Mouse (Mus musculus): ENCODE results near the gene Defb11.
"Not testable (repeated sequence)": the region's sequence is repeated elsewhere in the genome, so short reads cannot be mapped to it uniquely, and the experiment has no call there.

Gene Defb11

DNA sequence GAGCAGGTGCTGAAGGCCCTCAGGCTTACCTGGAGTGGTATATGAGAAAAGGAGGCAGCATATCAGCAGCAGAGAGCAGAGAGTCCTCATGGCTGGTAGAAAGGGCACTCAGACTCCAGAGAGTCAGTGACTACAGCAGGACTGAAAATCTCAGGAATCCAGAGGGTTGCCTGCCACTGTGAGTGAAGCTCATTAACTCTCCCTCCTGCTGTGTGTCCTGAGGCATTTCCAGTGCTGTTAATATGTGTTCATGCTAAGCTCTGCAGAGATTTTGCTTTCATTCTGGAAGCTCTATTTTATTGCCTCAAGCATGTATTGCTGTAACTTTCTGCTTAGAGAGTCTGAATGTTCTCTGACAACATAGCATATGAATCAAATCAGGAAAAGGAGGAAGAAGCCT is at the start of gene Defb11:
Defb11 (minus strand) TSS at position 123 of the 400 bp plus-strand sequence.
- not testable (repeated sequence) for DNase-seq

DNA sequence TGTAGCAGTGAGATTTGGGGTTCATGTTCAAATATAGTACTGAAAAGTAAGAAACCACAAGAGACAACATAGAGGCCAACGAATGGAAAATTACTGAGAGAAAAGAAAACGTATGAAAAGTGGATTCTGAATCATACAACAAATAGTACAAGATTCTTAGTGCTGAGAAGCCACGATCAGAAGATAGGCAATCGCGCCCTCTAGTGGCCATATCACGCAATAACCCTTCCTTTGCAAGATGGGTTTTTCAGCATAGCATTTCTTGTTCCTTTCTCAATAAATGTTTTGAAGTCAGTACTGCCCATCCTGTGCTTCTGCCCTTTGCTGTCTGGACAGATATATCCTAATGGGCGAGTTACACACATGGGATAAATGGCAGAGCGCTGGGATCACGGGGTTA is 49.1 kb upstream of the Defb11 start:
- peak; percentile 60 to 71 for DNase-seq

DNA sequence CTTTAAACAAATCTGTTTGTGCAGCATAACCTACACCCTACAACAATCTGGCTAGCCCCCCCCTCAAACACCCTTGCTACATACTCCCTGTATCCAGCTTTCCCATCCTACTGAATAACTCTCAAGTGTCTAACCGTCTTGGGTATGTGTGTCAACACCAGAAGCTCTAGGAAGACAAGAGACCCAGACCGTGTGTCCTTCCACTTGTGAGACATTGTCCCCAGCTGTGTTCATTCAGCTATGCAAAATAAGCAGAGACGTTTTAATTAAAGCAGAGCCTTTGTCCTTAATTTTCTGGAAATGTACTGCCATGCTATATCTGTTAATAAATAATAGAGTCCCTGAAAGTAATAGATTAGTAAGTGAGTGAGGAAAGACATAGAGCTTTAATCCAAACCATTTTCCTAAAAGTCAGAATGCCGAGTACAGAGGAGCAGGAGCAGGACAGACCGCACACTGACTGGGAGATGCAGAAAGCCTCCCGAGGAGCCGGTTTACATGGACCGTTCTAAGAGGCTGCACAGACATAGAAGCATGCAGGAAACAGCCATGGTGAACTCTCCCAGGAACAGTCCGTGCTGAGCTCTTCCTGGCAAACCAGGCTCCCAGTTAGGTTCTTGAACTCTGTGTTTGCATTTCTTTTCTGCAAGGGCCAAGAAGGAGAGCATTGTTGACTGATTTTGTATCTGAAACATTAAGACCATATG is 41.3 kb upstream of the Defb11 start:
- peak; percentile 5 to 7 for DNase-seq

DNA sequence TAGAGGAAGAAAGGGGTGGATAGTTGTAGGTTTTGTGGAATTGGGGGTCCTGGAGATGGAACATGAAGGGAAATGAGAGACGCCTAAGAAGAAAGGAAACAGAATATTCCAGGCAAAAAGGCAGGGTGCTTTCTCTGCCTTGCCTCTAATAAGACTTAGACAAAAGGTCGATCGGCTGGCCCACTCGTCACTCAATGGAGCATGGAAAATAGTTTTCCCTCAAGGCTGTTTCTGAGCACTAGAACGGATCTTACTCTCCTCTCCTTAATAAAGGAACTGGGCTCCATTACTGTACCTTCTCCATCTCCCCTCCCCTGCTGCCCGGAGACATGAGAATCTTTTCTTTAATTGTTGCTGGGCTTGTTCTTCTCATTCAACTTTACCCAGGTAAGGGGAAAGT is 40.2 kb upstream of the Defb11 start, which contains the start of gene Defb13:
Defb13 (plus strand) TSS at position 301 of the 400 bp plus-strand sequence.
- no peak for DNase-seq

DNA sequence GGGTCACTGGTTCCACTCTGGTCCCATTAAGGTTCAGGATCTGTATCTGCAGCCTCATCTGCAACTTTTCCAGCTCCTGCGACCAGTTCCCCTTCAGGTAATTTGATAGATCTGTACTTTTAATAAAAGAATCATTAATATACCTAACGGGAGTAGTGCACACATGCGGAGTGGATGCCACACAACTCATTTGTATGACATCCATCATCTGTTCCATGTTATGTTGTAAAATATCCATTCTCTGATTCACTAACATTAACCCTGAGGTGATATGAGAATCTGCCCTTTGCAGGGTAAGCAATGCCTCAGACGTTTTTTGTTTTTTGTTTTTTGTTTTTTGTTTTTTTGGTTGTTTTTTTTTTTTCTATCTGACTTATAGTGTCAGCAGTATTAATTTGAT is 31.8 kb upstream of the Defb11 start, which contains the start of gene Defb35:
Defb35 (plus strand) TSS at position 301 of the 400 bp plus-strand sequence.
- not testable (repeated sequence) for DNase-seq

DNA sequence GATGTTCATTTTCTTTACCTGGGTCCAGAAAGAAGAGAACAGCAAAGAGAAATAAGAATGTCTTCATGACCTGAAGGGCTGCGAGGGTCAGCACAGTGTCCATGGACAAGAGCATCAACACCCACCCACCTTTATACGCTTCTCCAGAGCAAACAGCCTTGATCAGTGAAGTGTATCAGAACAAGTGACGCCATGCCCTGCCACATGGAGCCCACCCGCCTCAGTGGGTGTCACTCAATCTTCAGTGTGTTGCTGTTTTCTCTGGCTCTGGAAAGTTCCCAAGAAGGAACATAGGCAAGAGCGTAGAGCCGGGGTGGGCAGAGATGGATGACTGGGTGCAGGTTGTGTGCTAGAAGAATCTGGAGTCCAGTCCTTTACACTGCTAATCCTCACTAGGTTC is 26.4 kb upstream of the Defb11 start, which contains the start of gene Defb15:
Defb15 (minus strand) TSS at position 101 of the 400 bp plus-strand sequence.
- no peak for DNase-seq

DNA sequence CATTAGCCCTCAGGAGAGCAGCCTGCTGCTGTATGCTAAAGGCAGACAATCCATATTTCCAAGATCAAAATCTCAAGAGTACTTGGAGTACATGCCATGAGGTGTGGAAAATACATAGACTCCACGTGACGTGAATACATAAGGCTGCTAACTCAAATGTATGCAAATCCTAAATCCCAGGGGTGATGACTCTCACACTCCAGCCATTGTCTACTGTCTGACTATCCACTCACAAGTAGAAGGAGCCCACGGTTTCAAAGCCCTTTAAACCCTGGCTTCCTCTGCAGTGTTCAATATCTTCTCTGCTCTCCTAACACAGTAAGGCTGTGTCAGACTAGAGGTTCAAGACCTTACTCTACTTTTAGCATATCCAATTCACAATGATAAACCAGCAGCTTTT is 24.5 kb upstream of the Defb11 start:
- not testable (repeated sequence) for DNase-seq

DNA sequence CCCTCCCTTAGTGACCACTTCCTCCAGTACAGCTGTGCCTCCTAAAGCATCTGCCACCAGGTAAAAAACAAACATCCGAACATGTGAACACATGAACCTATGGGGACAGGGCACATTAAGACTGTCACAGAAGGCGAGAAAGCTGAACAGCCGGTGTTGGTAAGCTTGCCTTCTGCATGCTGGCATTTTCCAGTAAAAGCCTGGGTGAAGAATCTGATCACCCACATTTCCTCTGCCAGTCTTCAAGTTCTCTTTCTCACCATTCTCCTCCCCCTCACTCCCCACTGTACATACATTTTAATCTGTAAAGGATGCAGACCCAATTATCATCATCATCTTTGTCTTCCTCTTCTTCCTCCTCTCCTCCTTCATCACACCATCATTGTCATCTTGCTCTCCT is 9.4 kb upstream of the Defb11 start:
- DNase-seq: no peak

DNA sequence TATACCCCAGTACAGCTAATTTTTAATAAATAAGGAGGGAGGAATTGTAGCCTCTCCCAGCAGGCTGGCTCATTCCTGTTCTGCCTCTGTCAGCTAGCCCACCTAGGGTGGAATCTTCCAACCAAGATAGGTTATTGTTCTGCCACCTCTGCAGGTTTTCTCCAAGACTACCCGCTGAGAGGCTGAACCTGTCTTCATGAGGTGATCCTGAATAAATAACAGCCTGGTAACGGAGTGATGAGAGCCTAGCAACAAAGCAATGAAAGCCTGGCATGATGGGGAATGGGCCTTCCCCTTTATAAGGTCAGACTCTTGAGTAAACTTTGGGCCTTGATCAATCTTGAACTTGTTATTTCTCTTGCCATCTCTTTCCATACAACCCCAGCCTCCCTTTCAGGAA is 6.3 kb upstream of the Defb11 start:
- no peak for DNase-seq

DNA sequence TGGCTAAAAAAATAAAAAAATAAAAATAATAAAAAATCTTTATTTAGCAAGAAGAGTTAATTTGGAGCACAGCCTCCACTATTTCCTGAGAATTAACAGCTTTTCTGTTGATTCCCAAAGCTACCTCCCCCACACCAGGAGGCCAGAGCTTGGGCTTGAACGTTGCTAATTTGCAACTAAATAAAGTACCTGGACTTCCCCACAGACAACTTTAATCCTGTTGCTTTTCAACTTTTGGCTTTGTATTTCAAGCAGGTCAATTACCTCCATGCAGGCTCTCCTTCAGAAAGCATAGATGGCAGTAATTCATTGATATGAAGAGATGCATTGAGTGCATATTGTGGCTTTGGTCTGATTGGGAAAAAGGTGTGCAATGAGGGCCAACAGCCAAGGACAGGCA is 5.7 kb upstream of the Defb11 start:
- DNase-seq: no peak

DNA sequence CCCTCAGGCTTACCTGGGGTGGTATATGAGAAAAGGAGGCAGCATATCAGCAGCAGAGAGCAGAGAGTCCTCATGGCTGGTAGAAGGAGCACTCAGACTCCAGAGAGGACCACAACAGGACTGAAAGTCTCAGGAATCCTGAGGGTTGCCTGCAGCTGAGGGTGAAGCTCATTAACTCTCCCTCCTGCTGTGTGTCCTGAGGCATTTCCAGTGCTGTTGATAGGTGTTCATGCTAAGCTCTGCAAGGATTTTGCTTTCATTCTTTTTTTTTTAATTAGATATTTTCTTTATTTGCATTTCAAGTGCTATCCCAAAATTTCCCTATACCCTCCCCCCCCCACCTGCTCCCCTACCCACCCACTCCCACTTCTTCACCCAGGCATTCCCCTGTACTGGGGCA is 20.9 kb downstream of the Defb11 start, which contains the start of gene Defb9:
Defb9 (minus strand) TSS at position 101 of the 400 bp plus-strand sequence.
- DNase-seq: not testable (repeated sequence)

DNA sequence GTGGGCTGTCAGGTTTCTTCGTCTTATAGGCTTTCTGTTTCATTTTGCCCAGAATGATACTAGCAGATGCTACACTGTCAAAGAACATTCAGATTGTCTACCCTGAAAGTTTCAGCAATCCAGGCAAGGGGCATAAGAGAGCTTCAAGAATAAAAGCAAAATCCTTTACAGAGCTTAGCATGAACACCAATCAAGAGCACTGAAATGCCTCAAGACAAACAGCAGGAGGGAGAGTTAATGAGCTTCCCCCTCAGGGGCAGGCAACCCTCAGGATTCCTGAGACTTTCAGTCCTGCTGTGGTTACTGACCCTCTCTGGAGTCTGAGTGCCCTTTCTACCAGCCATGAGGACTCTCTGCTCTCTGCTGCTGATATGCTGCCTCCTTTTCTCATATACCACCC is 47.6 kb downstream of the Defb11 start, which contains the start of gene Defb10:
Defb10 (plus strand) TSS at position 316 of the 400 bp plus-strand sequence.
- DNase-seq: not testable (repeated sequence)

Data from cerebellum, postnatal 14 days (tissue).